Mouse (Mus musculus): ENCODE data around the gene Cyren. TPM values are rescaled to one million over a fixed set of nuclear protein-coding genes. Genes with fewer than 3 reads are reported as not detected.

Cyren gene
- total and polyA plus RNA-seq, 3 experiments = 7.9 to 11.9 (median 9.7) TPM

DNA sequence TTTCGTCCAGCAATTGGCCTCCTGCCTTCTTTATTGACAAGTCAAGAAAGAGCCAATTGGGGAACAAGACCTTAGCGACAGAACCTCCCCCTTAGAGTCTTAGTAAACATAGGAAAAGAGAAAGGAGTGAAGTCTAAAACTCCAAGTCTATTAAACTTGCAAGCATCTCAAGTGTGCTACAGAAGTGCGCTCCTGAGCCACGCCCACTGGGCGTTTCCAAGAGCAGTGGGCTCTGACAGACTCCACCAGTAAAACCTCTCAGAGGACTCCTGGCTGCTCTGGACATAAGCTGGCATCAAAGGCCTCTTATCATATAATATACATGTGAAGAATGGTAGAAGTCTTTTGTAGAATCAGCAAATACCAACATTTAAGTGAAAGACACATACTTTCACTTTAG, 25.6 kb upstream of the Cyren start:
- TF ChIP-seq JUND (conservative IDR thresholded peaks at IDR 0.05; ENCODE audit: low read depth, low read length) = no peak
- no peak for TF ChIP-seq RAD21 (IDR thresholded peaks at IDR 0.05; ENCODE audit: low read depth, low read length)
- TF ChIP-seq POLR2A (IDR thresholded peaks at IDR 0.05; ENCODE audit: low read depth, low read length) = no peak
- H3K27ac ChIP-seq (ENCODE audit: insufficient read depth, low read depth) = no peak overlapping the region
- in situ Hi-C loops (cut with MboI; ENCODE audit: low pct_ligation_motif_present, low pct_unique_long_range_greater_than_20kb, low sequenced_read_pairs) = no loop called here
- H3K9ac ChIP-seq (ENCODE audit: insufficient read depth, low read depth) = no peak overlapping the region
- dilution Hi-C loops (cut with MboI; ENCODE audit: extremely low pct_ligation_motif_present, extremely low pct_unique_long_range_greater_than_20kb, low sequenced_read_pairs) = no loop called here
- no peak overlapping the region for H3K4me3 ChIP-seq (replicated peaks in 1 of 3; ENCODE audit: low read depth in 2 of 3, low read length in 2 of 3, poor library complexity in 1 of 3)
- peaks cover 45 to 91% of the 10 kb centered on the region in 2 experiments for H3K36me3 ChIP-seq (replicated peaks in 1 of 2; ENCODE audit: control insufficient read depth in 1 of 2, insufficient read depth in 1 of 2, low read length in 1 of 2)
- H3K4me1 ChIP-seq (ENCODE audit: control insufficient read depth in 1 of 2, insufficient read depth in 2 of 2) = peaks cover 10 to 41% of the 10 kb centered on the region in 2 experiments
- no peaks in the 10 kb centered on the region for H3K9me3 ChIP-seq (replicated peaks; ENCODE audit: low read length)
- H3K79me2 ChIP-seq (replicated peaks; ENCODE audit: control insufficient read depth, extremely low read depth, insufficient read depth, poor library complexity, severe bottlenecking) = no peaks in the 10 kb centered on the region
- DNase-seq (ENCODE audit: extremely low read depth) = no peak
- H3K4me2 ChIP-seq (ENCODE audit: insufficient read depth, low read depth, poor library complexity, severe bottlenecking) = no peak overlapping the region
- no peaks in the 10 kb centered on the region for H3K27me3 ChIP-seq (replicated peaks)

DNA sequence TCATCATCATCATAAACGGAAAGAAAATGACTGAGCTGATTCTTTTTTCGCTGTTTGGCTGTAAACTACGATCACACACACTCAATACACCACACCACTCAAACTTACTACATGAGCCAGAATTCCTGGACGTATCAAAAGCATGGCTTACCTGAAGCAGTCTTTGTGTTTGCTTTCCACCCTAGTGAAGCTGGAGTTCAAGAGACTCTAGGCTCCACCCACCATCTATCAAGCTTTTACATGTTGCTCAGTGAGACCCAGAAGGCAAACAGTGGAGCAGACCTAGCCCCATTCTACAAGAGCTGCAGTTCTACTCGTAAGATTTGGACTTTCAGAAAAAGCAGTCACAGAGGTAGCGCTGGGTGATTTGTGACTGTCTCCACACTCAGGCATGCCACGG, 24.7 kb upstream of the Cyren start:
- peaks cover 45 to 93% of the 10 kb centered on the region in 2 experiments for H3K36me3 ChIP-seq (replicated peaks in 1 of 2; ENCODE audit: control insufficient read depth in 1 of 2, insufficient read depth in 1 of 2, low read length in 1 of 2)
- TF ChIP-seq POLR2AphosphoS2 (IDR thresholded peaks at IDR 0.05; ENCODE audit: low read depth, low read length) = no peak
- TF ChIP-seq KAT2A (IDR thresholded peaks at IDR 0.05; ENCODE audit: insufficient replicate concordance, low read length) = no peak
- no peak for TF ChIP-seq E2F4 (IDR thresholded peaks at IDR 0.05; ENCODE audit: insufficient replicate concordance, low read depth, low read length)
- dilution Hi-C loops (cut with MboI; ENCODE audit: extremely low pct_ligation_motif_present, extremely low pct_unique_long_range_greater_than_20kb, low sequenced_read_pairs) = no loop called here
- peaks cover 10 to 34% of the 10 kb centered on the region in 2 experiments for H3K4me1 ChIP-seq (ENCODE audit: control insufficient read depth in 1 of 2, insufficient read depth in 2 of 2)
- no peaks in the 10 kb centered on the region for H3K79me2 ChIP-seq (replicated peaks; ENCODE audit: control insufficient read depth, extremely low read depth, insufficient read depth, poor library complexity, severe bottlenecking)
- H3K27me3 ChIP-seq (replicated peaks) = no peaks in the 10 kb centered on the region
- H3K27ac ChIP-seq (ENCODE audit: insufficient read depth, low read depth) = peak overlapping the region; percentile 49
- H3K4me3 ChIP-seq (replicated peaks in 1 of 3; ENCODE audit: low read depth in 2 of 3, low read length in 2 of 3, poor library complexity in 1 of 3) = no peak overlapping the region
- H3K9me3 ChIP-seq (replicated peaks; ENCODE audit: low read length) = no peaks in the 10 kb centered on the region
- in situ Hi-C loops (cut with MboI; ENCODE audit: low pct_ligation_motif_present, low pct_unique_long_range_greater_than_20kb, low sequenced_read_pairs) = no loop called here
- DNase-seq (ENCODE audit: extremely low read depth) = peak; percentile 31
- H3K9ac ChIP-seq (ENCODE audit: insufficient read depth, low read depth) = peak overlapping the region; percentile 12; the same call in 1 of the 2 replicates
- peak overlapping the region; percentile 34 for H3K4me2 ChIP-seq (ENCODE audit: insufficient read depth, low read depth, poor library complexity, severe bottlenecking)

DNA sequence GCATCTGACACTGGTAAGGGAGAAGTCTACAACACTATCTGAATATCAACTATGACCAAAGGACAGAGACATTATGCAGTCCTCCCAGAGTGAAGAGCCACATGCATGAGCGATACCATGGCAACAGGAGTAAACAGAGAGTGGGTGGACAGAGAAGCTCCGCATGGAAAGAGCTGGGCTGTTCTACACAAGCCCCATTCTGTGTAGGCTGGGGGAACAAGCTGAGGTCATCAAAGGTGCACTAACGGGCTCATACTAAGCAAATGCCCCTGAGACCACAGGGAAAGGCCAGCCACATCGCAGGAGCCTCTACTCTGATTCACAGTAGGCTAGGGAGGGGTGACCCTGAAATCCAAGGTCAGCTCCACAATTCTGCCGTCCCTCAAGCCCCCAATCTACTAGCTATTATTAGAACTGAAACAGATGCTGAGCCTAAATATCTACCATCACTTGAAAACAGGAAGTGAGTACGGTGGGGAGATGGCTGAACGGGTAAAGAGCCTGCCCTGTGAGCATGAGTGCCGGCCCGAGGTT, 24.1 kb upstream of the Cyren start:
- Histone ChIP-seq H3K27ac (ENCODE audit: insufficient read depth, low read depth) (peak overlapping the region; percentile 49), H3K4me2 (ENCODE audit: insufficient read depth, low read depth, poor library complexity, severe bottlenecking) (peak overlapping the region; percentile 34), H3K27me3 (replicated peaks) (no peaks in the 10 kb centered on the region), H3K4me3 (replicated peaks in 1 of 3; ENCODE audit: low read depth in 2 of 3, low read length in 2 of 3, poor library complexity in 1 of 3) (peak overlapping the region in 1 of 3 experiments; percentile 16), H3K4me1 (ENCODE audit: control insufficient read depth in 1 of 2, insufficient read depth in 2 of 2) (peaks cover 10 to 31% of the 10 kb centered on the region in 2 experiments), H3K36me3 (replicated peaks in 1 of 2; ENCODE audit: control insufficient read depth in 1 of 2, insufficient read depth in 1 of 2, low read length in 1 of 2) (peaks cover 43 to 93% of the 10 kb centered on the region in 2 experiments), H3K9ac (ENCODE audit: insufficient read depth, low read depth) (peak overlapping the region; percentile 12; the same call in 1 of the 2 replicates), H3K79me2 (replicated peaks; ENCODE audit: control insufficient read depth, extremely low read depth, insufficient read depth, poor library complexity, severe bottlenecking) (no peaks in the 10 kb centered on the region), H3K9me3 (replicated peaks; ENCODE audit: low read length) (no peaks in the 10 kb centered on the region)
- peak; percentile 68 for DNase-seq (ENCODE audit: extremely low read depth)
- in situ Hi-C loops (cut with MboI; ENCODE audit: low pct_ligation_motif_present, low pct_unique_long_range_greater_than_20kb, low sequenced_read_pairs) (no loop called here), dilution Hi-C loops (cut with MboI; ENCODE audit: extremely low pct_ligation_motif_present, extremely low pct_unique_long_range_greater_than_20kb, low sequenced_read_pairs) (no loop called here)
- TF ChIP-seq MEF2A (IDR thresholded peaks at IDR 0.05; ENCODE audit: borderline replicate concordance, low read depth, low read length) (peak; percentile 67; the same call in 1 of the 2 replicates), NELFE (IDR thresholded peaks at IDR 0.05; ENCODE audit: low read depth, low read length) (no peak), MXI1 (IDR thresholded peaks at IDR 0.05; ENCODE audit: low read depth, low read length) (peak; percentile 71), SIN3A (IDR thresholded peaks at IDR 0.05; ENCODE audit: low read length) (peak; percentile 42; the same call in 1 of the 2 replicates), TBP (conservative IDR thresholded peaks at IDR 0.05; ENCODE audit: low read depth, low read length) (0 out of 2 replicates have a peak, but pooled peaks have one; percentile 43), MYC (IDR thresholded peaks at IDR 0.05; ENCODE audit: low read depth, low read length) (peak; percentile 18), PAX5 (IDR thresholded peaks at IDR 0.05; ENCODE audit: low read length) (no peak), ELF1 (IDR thresholded peaks at IDR 0.05; ENCODE audit: low read depth, low read length) (peak; percentile 49; the same call in 1 of the 2 replicates), IRF4 (IDR thresholded peaks at IDR 0.05; ENCODE audit: low read depth, low read length) (0 out of 2 replicates have a peak, but pooled peaks have one; percentile 34), UBTF (IDR thresholded peaks at IDR 0.05; ENCODE audit: low read depth, low read length) (0 out of 2 replicates have a peak, but pooled peaks have one; percentile 37)
